Mouse (Mus musculus): ENCODE results near the gene Hmgb2. TPM values are rescaled to one million over a fixed set of nuclear protein-coding genes. Genes with fewer than 3 reads are reported as not detected.

The Hmgb2 gene
- polyA plus RNA-seq, 1 experiment = 6.0 TPM

GRCm38 (mm10) chr8:57480606-57481005, 31.1 kb upstream of the Hmgb2 start:
- Histone ChIP-seq H3K27ac (ENCODE audit: insufficient read depth, low read length) (no peak overlapping the region), H3K4me3 (replicated peaks; ENCODE audit: insufficient read depth, low read depth, low read length) (no peak overlapping the region), H3K27me3 (ENCODE audit: control insufficient read depth, insufficient read depth, low read length) (no peaks in the 10 kb centered on the region), H3K4me1 (ENCODE audit: control insufficient read depth, insufficient read depth, low read length) (peaks cover 4% of the 10 kb centered on the region; the same call in 1 of the 2 replicates)
- no peak for DNase-seq
- 81% methylated on average over 4 of the region's 4 CpGs for WGBS
- TF ChIP-seq POLR2A (IDR thresholded peaks at IDR 0.05; ENCODE audit: borderline replicate concordance, insufficient read depth, low read length) = no peak
- no peak for TF ChIP-seq CTCF (IDR thresholded peaks at IDR 0.05; ENCODE audit: borderline replicate concordance, insufficient read depth, low read depth, low read length)

DNA sequence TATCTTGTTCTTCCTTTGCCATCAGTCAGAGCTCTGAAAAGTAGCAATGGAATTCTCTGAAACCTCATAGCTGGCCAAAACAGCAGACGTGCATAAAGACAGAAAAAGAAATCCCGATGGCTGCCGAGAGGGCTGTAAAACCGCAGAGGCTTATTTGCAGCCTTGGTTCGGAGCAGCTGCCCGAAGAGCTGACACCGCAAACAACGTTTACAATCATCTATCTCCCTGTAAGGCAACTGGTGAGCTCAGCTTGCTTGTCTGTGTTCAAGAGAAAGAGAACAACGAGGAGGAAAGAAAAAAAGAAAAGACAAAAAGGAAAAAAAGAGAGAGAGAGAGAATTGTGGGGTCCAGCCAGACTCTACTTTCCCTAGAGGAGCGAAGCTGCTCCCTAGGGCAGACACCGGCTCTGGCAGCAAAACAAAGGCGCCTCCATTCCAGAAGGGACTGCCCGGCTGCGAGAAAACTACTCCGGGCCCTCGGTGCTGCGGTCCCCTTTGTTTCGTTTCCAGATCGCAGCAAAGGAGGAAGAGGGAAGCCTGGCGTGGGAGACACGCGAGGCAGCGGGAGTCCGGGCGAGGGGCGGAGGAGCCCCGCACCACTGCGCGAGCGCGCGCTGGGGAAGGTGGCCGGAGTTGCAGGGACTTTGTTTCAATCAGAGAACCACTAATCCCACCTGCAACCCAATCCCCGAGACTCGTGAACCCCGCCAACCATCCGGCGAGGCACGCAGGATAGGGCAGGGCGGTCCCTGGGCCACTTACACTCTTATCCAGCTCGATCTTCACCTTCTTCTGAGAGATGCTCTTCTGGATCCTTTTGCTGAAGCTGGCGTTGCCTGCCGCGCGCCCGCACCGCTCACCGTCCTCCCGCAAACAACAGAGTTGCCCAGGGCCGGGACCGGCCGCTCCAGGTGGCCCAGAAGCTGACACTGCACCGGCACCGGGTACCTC, 24.9 kb upstream of the Hmgb2 start:
- under 1% methylated on average over 54 of the region's 54 CpGs for WGBS
- DNase-seq = peak; percentile 58 to 72
- TF ChIP-seq CTCF (IDR thresholded peaks at IDR 0.05; ENCODE audit: borderline replicate concordance, insufficient read depth, low read depth, low read length) = no peak
- TF ChIP-seq POLR2A (IDR thresholded peaks at IDR 0.05; ENCODE audit: borderline replicate concordance, insufficient read depth, low read length) = 0 out of 2 replicates have a peak, but pooled peaks have one; percentile 9
- Histone ChIP-seq H3K27me3 (ENCODE audit: control insufficient read depth, insufficient read depth, low read length) (no peaks in the 10 kb centered on the region), H3K27ac (ENCODE audit: insufficient read depth, low read length) (peak overlapping the region; percentile 62), H3K4me3 (replicated peaks; ENCODE audit: insufficient read depth, low read depth, low read length) (peak overlapping the region; percentile 84), H3K4me1 (ENCODE audit: control insufficient read depth, insufficient read depth, low read length) (peaks cover 4% of the 10 kb centered on the region; the same call in 1 of the 2 replicates)

DNA sequence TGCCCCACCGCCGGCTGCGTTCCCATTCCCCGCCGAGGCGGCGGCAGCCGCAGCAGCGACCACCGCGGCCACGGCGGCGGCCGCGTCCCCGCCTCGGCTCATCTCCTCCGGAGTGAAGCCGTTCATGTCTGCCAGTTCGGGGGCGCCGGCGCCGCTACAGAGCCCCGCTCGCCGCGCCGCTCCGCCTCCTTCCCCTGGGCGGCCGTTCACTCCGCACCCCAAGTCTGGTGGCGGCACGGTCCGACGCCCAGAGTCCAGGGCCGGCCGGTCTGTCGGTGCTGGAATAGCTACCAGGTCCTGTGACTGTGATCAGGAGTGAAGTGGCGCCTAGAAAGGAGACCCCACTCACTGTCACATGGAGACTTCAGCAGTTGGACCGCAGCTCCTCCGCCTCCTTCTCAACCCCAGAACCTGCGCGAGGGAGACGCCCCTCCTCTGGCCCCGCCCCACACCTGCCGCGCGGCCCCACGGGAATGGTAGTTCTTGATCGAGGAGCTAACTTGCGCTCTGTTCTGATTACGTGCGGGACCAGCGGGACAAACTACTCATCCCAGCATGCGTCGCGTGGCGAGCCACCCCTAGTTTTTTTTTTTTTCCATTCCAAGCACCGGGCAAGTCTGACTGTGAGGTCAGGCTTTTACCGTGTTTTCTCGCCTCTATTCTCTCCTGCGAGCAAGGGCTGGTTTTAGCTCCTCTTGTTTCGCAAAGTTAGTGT, 24.1 kb upstream of the Hmgb2 start, which contains the start of gene Sap30:
Gene Sap30, minus strand, starts transcription at position 420 of the 715 bp plus-strand sequence.
- TF ChIP-seq CTCF (IDR thresholded peaks at IDR 0.05; ENCODE audit: borderline replicate concordance, insufficient read depth, low read depth, low read length) (no peak), POLR2A (IDR thresholded peaks at IDR 0.05; ENCODE audit: borderline replicate concordance, insufficient read depth, low read length) (peak; percentile 75; the same call in 1 of the 2 replicates)
- 1% methylated on average over 66 of the region's 66 CpGs for WGBS
- DNase-seq = peak; percentile 98
- Histone ChIP-seq H3K27ac (ENCODE audit: insufficient read depth, low read length) (peak within 1 kb of the TSS; percentile 70), H3K4me3 (replicated peaks; ENCODE audit: insufficient read depth, low read depth, low read length) (peak within 1 kb of the TSS; percentile 84), H3K27me3 (ENCODE audit: control insufficient read depth, insufficient read depth, low read length) (no peaks in the 10 kb centered on the region), H3K4me1 (ENCODE audit: control insufficient read depth, insufficient read depth, low read length) (peaks cover 4% of the 10 kb centered on the region; the same call in 1 of the 2 replicates)

- peak overlapping the region; percentile 84 for H3K4me3 ChIP-seq (replicated peaks; ENCODE audit: insufficient read depth, low read depth, low read length)
- DNase-seq = peak; percentile 70 to 72
- H3K27me3 ChIP-seq (ENCODE audit: control insufficient read depth, insufficient read depth, low read length) = no peaks in the 10 kb centered on the region
- H3K4me1 ChIP-seq (ENCODE audit: control insufficient read depth, insufficient read depth, low read length) = peaks cover 4% of the 10 kb centered on the region; the same call in 1 of the 2 replicates
- H3K27ac ChIP-seq (ENCODE audit: insufficient read depth, low read length) = peak overlapping the region; percentile 70
- under 1% methylated on average over 25 of the region's 25 CpGs for WGBS
- TF ChIP-seq CTCF (IDR thresholded peaks at IDR 0.05; ENCODE audit: borderline replicate concordance, insufficient read depth, low read depth, low read length) (no peak), POLR2A (IDR thresholded peaks at IDR 0.05; ENCODE audit: borderline replicate concordance, insufficient read depth, low read length) (no peak)
These were observed 23.4 kb upstream of the Hmgb2 start for GRCm38 (mm10) chr8:57488312-57488765.

DNA sequence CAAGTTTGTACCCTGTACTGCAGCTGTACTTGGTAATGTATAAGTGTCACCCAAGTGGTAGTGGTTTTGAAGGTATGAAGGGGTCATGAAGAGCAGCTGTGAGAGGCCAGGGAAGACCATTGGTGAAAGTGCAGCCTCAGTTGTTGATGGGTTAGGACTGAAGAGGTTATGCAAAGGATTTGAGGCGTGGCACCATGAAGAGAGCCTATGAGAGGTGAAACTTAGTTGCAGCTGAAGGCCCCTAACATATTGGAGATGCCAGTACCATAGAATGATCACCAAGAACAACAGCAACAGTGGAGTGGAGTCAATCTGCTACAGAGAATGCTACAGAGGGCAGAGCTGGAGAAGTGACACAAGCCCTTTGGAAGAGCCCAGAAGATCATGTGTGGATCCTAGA, 22.3 kb upstream of the Hmgb2 start:
- TF ChIP-seq POLR2A (IDR thresholded peaks at IDR 0.05; ENCODE audit: borderline replicate concordance, insufficient read depth, low read length) (no peak), CTCF (IDR thresholded peaks at IDR 0.05; ENCODE audit: borderline replicate concordance, insufficient read depth, low read depth, low read length) (no peak)
- 98% methylated on average over 1 of the region's 1 CpGs for WGBS
- Histone ChIP-seq H3K4me1 (ENCODE audit: control insufficient read depth, insufficient read depth, low read length) (peaks cover 4% of the 10 kb centered on the region; the same call in 1 of the 2 replicates), H3K4me3 (replicated peaks; ENCODE audit: insufficient read depth, low read depth, low read length) (no peak overlapping the region), H3K27ac (ENCODE audit: insufficient read depth, low read length) (no peak overlapping the region), H3K27me3 (ENCODE audit: control insufficient read depth, insufficient read depth, low read length) (no peaks in the 10 kb centered on the region)
- DNase-seq = no peak

DNA sequence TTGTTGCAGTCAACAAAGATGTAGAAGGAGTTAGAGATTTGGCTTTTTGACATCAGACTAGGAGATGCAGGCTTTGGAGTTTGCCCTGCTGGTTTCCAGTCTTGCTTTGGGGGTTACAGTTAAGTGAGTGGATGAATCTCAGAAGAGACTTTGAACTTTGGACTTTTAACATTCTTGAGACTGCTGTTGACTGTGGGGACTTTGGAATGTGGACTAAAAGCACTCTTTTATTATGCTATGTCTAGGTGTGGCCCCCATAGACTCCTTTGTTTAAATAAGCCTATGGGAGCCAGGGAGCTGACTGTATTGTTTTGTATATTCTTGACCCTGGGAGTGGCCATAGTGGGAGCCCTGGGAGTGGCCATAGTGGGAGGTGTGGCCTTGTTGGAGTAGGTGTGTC, 21.8 kb upstream of the Hmgb2 start:
- no peak overlapping the region for H3K4me3 ChIP-seq (replicated peaks; ENCODE audit: insufficient read depth, low read depth, low read length)
- peaks cover 4% of the 10 kb centered on the region; the same call in 1 of the 2 replicates for H3K4me1 ChIP-seq (ENCODE audit: control insufficient read depth, insufficient read depth, low read length)
- H3K27ac ChIP-seq (ENCODE audit: insufficient read depth, low read length) = no peak overlapping the region
- no peak for TF ChIP-seq POLR2A (IDR thresholded peaks at IDR 0.05; ENCODE audit: borderline replicate concordance, insufficient read depth, low read length)
- no peaks in the 10 kb centered on the region for H3K27me3 ChIP-seq (ENCODE audit: control insufficient read depth, insufficient read depth, low read length)
- DNase-seq = no peak

DNA sequence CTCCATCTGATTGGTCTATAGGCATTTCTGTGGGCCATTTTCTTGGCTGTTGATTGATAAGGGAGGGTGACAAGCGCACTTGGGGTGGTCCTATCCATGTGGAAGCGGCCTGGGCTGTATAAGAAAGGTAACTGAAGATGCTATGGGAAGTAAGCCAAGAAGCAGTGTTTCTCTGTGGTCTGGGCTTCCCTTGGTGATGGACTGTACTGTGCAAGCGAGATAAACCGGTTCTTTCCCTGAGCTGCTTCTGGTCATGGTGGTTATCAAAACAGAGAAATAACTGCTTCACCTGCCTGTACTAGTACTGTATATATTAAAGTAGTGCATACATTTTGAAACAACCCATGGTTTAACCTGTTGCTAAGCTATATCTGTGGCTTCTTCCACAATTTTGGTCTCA, 19.8 kb upstream of the Hmgb2 start:
- TF ChIP-seq CTCF (IDR thresholded peaks at IDR 0.05; ENCODE audit: borderline replicate concordance, insufficient read depth, low read depth, low read length) (no peak), POLR2A (IDR thresholded peaks at IDR 0.05; ENCODE audit: borderline replicate concordance, insufficient read depth, low read length) (no peak)
- H3K4me1 ChIP-seq (ENCODE audit: control insufficient read depth, insufficient read depth, low read length) = no peaks in the 10 kb centered on the region
- no peaks in the 10 kb centered on the region for H3K27me3 ChIP-seq (ENCODE audit: control insufficient read depth, insufficient read depth, low read length)
- WGBS = 93% methylated on average over 4 of the region's 4 CpGs
- DNase-seq = no peak
- H3K27ac ChIP-seq (ENCODE audit: insufficient read depth, low read length) = no peak overlapping the region
- H3K4me3 ChIP-seq (replicated peaks; ENCODE audit: insufficient read depth, low read depth, low read length) = no peak overlapping the region
